Mouse (Mus musculus) CH12F3 (cell line): ENCODE measurements around the gene Srsf12.

Experiments
- in situ Hi-C: fragments of 300-500 bp; cut with MboI; formaldehyde crosslinking; loops from 2 replicates; pipeline ENCODE4 v1.14.3; 2020; ENCODE audit warnings: low sequenced_read_pairs

Gene Srsf12

GRCm38 (mm10) chr4:33248915-33249314 lies 40.1 kb downstream of the Srsf12 start:
- in situ Hi-C loops: no loop called here

DNA sequence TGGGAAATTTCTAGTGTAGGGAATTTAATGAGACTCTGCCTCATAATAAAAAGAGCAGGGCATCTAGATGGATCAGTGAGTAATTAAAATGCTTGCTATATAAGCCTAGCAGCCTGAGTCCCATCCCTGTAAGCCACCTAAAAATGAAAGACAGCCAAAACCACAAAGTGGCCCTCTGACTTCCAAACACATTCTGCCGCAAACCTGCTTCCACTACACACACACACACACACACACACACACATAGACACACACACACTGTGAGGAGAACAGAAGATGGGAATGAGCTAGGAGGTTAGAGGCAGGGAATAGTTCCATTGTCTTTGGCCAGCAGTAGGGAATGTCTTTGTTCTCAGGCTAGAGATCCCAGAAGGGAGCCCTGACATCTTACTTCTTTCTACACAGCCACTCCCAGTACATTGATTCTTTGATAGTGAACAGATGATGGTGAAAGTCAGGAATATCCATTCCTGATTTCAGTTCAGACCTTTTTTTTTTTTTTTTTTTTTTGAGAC lies 41.0 kb downstream of the Srsf12 start:
- in situ Hi-C loops: no loop called here

- in situ Hi-C loops: no loop called here
Observed at GRCm38 (mm10) chr4:33250867-33251266, 42.1 kb downstream of the Srsf12 start.

DNA sequence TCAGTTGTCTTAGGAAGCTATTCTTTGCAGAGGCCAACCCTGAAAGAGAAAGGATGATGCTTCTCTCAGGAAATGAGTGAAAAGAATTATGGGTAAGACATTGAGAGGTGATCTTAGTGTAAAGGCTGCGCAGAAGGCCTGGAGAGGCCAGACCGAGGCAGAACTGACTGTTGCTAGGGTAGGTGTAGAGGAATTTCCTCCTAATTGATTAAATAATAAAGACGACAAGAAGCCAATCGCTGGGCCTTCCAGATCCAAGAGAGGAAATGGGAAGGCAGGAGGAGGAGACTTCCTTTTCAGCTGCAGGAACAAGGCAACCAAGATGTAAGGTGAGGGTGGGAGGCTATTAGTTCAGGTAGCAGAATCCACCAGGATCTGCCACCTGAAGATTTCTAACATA lies 45.9 kb downstream of the Srsf12 start:
- in situ Hi-C loops: no loop called here

DNA sequence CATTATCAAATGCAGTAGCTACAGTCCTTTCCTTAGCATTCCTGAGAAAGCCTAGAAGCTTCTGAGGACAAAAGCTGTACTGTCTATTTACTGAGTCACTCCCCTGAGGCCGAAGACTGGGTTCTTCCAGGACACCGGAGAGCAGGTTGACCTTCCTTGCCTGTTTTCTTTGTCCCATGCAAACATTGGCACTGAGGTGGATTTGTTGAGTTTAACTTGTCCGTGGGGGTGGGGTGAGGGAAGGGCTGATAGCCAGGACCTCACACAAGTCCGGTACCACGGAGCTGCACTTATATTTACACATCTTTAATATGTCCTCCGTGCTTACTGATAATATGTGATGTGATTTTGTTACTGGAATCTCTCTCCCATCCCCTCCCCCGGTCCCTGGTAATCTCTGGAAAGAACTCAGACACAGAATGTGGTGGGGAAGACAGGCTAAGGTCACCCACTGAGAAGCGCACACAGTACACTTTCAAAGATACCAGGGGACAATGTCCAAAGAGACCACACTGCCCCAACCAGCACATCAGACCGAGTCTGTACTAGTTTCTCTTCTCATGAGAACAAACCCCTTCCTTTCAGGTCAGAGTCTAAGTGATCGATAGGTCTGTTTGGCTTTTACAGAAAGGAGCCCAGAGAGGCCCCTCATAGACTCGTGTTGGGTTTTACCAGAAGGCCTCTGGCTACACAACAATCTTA lies 48.6 kb downstream of the Srsf12 start:
- in situ Hi-C loops: no loop called here

DNA sequence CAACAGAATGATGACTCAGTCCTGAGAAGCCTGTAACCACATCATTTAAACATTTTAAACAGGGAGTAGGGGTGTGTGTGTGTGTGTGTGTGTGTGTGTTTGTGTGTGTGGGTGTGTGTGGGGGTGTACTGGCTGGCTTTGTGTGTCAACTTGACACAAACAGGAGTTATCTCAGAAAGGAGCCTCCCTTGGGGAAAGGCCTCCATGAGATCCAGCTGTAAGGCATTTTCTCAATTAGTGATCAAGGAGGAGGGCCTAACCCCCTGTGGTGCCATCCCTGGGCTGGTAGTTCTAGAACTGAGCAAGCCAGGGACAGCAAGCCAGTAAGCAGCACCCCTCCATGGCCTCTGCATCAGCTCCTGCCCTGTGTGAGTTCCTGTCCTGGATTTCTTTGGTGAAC lies 51.5 kb downstream of the Srsf12 start:
- in situ Hi-C loops: no loop called here

- in situ Hi-C loops: no loop called here
Observed at GRCm38 (mm10) chr4:33261311-33261753, 52.5 kb downstream of the Srsf12 start.

DNA sequence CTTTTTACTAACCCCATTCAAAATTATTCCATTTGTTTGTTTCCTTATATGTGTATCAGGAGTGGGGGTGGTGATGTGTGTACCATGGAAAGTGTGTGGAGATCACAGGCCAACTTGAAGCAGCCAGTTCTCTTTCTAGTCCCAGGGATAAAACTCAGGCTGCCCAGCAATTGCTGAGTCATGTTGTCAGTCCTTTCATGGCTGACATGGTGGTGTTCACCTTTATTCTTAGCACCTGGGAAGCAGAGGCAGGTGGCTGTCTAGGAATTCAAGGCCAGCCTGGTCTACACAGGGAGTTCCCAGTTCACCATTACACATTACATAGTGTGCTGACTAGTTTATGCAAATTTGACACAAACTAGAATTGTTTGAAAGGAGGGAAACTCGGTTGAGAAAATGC lies 54.1 kb downstream of the Srsf12 start:
- in situ Hi-C loops: no loop called here

DNA sequence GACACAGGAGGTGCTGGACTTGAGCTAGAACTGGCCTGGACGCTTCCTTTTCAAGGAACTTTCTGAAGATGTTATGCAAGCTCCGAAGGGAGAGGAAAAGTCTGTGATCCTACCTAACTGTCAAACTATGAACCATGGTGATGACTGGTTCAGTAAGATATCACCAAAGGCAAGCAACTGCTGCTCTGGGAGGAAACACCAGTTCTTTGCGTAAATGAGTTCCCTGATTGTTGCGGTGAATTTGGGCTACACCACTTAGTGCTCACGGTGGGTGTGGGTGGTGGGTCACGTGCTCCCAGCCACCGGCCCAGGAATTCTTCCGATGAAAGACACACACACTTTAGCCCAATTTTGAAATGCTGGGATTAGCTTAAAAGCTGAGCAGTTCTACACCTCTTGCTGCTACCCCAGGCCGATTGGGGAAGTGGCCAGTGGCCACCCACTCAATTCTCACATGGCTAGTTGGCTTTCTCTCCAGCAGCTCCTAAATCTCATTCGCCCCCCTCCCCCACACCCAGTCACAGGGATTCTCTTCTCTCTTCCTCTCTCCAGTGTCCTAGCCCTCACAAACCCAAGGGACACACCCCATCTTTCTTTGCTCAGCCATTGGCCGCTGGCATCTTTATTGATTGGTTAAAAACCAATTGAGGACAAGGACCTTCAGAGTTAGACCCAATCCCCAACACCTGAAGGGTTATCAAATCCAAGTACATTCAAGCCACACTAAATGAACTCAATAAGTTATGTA lies 56.4 kb downstream of the Srsf12 start:
- in situ Hi-C loops: no loop called here

- in situ Hi-C loops: no loop called here
Observed at GRCm38 (mm10) chr4:33270386-33271314, 61.9 kb downstream of the Srsf12 start.

DNA sequence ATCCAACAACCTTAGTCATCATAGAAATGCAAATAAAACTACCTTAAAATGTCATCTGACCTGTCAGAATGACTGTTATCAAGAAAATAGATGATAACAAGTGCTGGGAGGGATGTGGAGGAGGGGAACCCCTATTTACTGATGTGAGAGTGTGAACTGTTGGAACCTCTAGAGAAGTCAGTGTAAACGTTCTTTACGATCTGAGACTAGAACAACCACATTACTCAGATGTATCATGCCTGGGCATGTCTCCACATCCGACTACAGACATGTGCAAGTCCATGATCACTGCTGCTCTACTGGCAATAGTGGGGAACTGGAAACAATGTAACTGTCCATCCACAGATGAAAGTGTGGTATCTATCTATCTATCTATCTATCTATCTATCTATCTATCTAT lies 64.6 kb downstream of the Srsf12 start:
- in situ Hi-C loops: no loop called here

- in situ Hi-C loops: no loop called here
Observed at GRCm38 (mm10) chr4:33281891-33282685, 73.3 kb downstream of the Srsf12 start.
